Mouse (Mus musculus): ENCODE results near the gene Igdcc4. TPM values are rescaled to one million over a fixed set of nuclear protein-coding genes. Genes with fewer than 3 reads are reported as not detected.

Igdcc4 gene
- total RNA-seq, 2 experiments from 2014 or later: 21.1 to 24.1 TPM

Other genes starting within 250 kb of the Igdcc4 start
- not detected for gene Slc24a1, start 149.9 kb upstream of the Igdcc4 start, total RNA-seq (2021)
- 10 to 100 TPM; 22.3 to 23.5 TPM for gene Ints14, start 140.6 kb upstream of the Igdcc4 start, total RNA-seq (2021)
- gene Hacd3, start 79.8 kb upstream of the Igdcc4 start, total RNA-seq (2021): 100 to 1,000 TPM; 216 to 368 TPM
- 10 to 100 TPM; 91.8 to 92.9 TPM for gene Dpp8, start 69.1 kb upstream of the Igdcc4 start, total RNA-seq (2021)
- 1 to 10 TPM; 1.4 to 1.8 TPM for gene Igdcc3, start 39.7 kb downstream of the Igdcc4 start, total RNA-seq (2021)
- gene Parp16, start 93.9 kb downstream of the Igdcc4 start, total RNA-seq (2021): 10 to 100 TPM; 12.0 to 15.3 TPM
- gene Cilp, start 163.7 kb downstream of the Igdcc4 start, total RNA-seq (2021): 1 to 10 TPM; 3.1 to 5.9 TPM
- 10 to 100 TPM; 66.7 to 75.1 TPM for gene Clpx, start 192.8 kb downstream of the Igdcc4 start, total RNA-seq (2021)
- gene Pdcd7, start 244.6 kb downstream of the Igdcc4 start, total RNA-seq (2021): 10 to 100 TPM; 18.0 to 18.6 TPM